Mouse (Mus musculus) embryonic stem cell, embryonic (primary cell): ENCODE measurements at regions not wholly inside any gene's neighbourhood (a gene's known extent, or its start where the extent isn't known, plus 50 kb on each side); places are given as distances from the start of the nearest gene placed in this dataset.

ENCODE experiments used
- CTCF ChIA-PET, 4 experiments: fragments of 300-600 bp in 2 of 4; fragments of 350-600 bp in 2 of 4; sonication (Branson Sonifier 250); formaldehyde crosslinking; loops; one replicate each; lab custom pipeline; 2022; ENCODE audit warnings: inconsistent platforms in 2 of 4; lab: Charles Lee
- POLR2A ChIA-PET, 4 experiments: fragments of 300-600 bp in 2 of 4; fragments of 350-600 bp in 2 of 4; sonication (Branson Sonifier 250); formaldehyde crosslinking; loops; one replicate each; lab custom pipeline; 2022; ENCODE audit warnings: antibody characterized with exemption in 4 of 4, inconsistent platforms in 1 of 4; lab: Charles Lee

DNA sequence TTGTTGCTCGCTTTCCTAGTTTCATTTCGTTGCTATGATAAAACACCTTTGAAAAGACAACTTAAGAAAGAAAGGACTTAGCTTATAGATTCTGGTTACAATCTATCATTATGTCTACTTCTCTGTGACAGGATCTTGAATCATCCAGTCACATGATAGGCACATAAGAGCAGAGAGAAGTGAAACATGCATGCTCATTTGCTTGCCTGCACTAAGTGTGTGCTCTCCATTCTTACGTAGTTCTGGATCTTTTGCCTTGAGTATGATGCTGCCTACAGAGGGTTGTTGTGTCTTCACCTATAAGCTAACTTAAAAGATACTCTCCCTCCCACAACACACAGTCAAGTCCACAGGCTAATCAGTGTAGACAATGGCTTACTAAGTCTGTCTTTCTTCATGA, 62.1 kb upstream of the Pou1f1 start:
- ChIA-PET CTCF (no interaction called here), POLR2A (no interaction called here)

DNA sequence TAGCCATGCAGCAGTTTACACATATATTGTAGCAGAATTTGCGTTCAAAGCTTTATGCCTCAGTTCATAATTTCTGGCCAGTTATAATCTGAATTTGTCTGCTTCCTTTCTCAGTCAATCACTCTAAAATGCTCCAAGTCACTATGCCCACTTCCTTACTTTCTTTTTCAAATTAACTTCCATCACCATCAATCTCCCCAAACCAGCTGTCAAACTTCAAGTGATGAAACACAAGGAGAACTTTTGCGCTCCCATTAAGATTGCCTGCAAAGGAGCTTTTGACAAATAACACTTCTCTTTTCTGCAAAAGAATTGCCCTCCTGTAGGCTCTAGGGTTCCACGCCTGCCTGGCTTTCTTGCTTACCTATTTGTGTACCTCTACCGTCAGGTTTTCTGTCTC, 50.6 kb upstream of the Pou1f1 start:
- CTCF ChIA-PET: interaction anchor here in 1 of 4 experiments (1.0 kb wide), 1 partner anchor 99 kb away, joined by 3 read pairs; no protein-coding TSS in a partner anchor
- POLR2A ChIA-PET: no interaction called here
